Mouse (Mus musculus) forebrain, embryonic 11.5 days (tissue): ENCODE data around the gene Nav2. TPM values are rescaled to one million over a fixed set of nuclear protein-coding genes. Genes with fewer than 3 reads are reported as not detected.
A peak's percentile ranks its signal among the peaks of the same experiment; 100 is the strongest.

Experiments
- ATAC-seq: fragments of 200-750 bp; cut with Nextera tagmentation; replicated peaks from 2 replicates; pipeline ENCODE4 v1.8.0; 2017; ENCODE audit warnings: moderate TSS enrichment; ENCODE audit not compliant: low FRiP score
- DNase-seq: peaks from one replicate; pipeline ENCODE4 v3.0.0-alpha.2; 2017; ENCODE audit warnings: low spot score
- H3K27ac ChIP-seq: fragments of 300-500 bp; sonication (generic); 2 replicates; pipeline ENCODE4 v1.5.1; 2014; ENCODE audit warnings: low read depth, low read length
- H3K27me3 ChIP-seq: fragments of 300-500 bp; sonication (generic); 2 replicates; pipeline ENCODE4 v1.6.1; 2014; ENCODE audit warnings: mild to moderate bottlenecking, low read length, mixed read lengths; ENCODE audit not compliant: control insufficient read depth, insufficient read depth
- H3K36me3 ChIP-seq: fragments of 300-500 bp; sonication (generic); 2 replicates; pipeline ENCODE4 v1.6.1; 2014; ENCODE audit warnings: mild to moderate bottlenecking, low read length, moderate library complexity, mixed read lengths; ENCODE audit not compliant: control insufficient read depth, insufficient read depth
- H3K4me1 ChIP-seq: fragments of 300-500 bp; sonication (generic); replicated peaks from 2 replicates; pipeline ENCODE4 v1.6.1; 2014; ENCODE audit warnings: low read length, mixed read lengths; ENCODE audit not compliant: control insufficient read depth, insufficient read depth
- H3K4me2 ChIP-seq: fragments of 300-500 bp; sonication (generic); 2 replicates; pipeline ENCODE4 v1.6.1; 2014; ENCODE audit warnings: low read depth, mild to moderate bottlenecking, low read length, moderate library complexity, mixed read lengths; ENCODE audit not compliant: severe bottlenecking
- H3K4me3 ChIP-seq: fragments of 300-500 bp; sonication (generic); 2 replicates; pipeline ENCODE4 v1.5.1; 2014; ENCODE audit warnings: low read depth, low read length
- H3K9ac ChIP-seq: fragments of 300-500 bp; sonication (generic); 2 replicates; pipeline ENCODE4 v1.6.1; 2014; ENCODE audit warnings: low read length
- H3K9me3 ChIP-seq: fragments of 300-500 bp; sonication (generic); 2 replicates; pipeline ENCODE4 v1.6.1; 2016; ENCODE audit warnings: low read length, mixed read lengths; ENCODE audit not compliant: control insufficient read depth
- WGBS: fragments of 180-500 bp; shearing (Covaris S2); extraction: QIAGEN DNeasy Blood & Tissue Kit; methylation state at CpG from one replicate; pipeline ENCODE4 v1.1.7; 2014; 5-methylcytosine and 5-hydroxymethylcytosine counted together
- polyA plus RNA-seq: library from polyadenylated mRNA; unstranded; fragments of >200 nt; fragmentation: Nextera tagmentation; extraction: Ambion mirVana; gene quantifications from 2 replicates; pipeline ENCODE4 v1.2.1, GENCODE M21; 2014

Nav2 gene
- polyA plus RNA-seq, 1 experiment from 2014 or later: 7.2 TPM

GRCm38 (mm10) chr7:49246584-49247481, 338.3 kb downstream of the Nav2 start:
- DNase-seq: peak; percentile 58
- Histone ChIP-seq H3K36me3 (no peaks in the 10 kb centered on the region), H3K9me3 (no peaks in the 10 kb centered on the region), H3K9ac (peak overlapping the region; percentile 41), H3K27me3 (peaks cover 32% of the 10 kb centered on the region), H3K4me1 (peaks cover 8% of the 10 kb centered on the region; the same call in 1 of the 2 replicates), H3K4me2 (peak overlapping the region; percentile 99), H3K4me3 (peak overlapping the region; percentile 46), H3K27ac (no peak overlapping the region)
- 2% methylated on average over 50 of the region's 50 CpGs for WGBS
- ATAC-seq: no peak

GRCm38 (mm10) chr7:49247744-49248331, 339.3 kb downstream of the Nav2 start:
- ATAC-seq (no peak), DNase-seq (no peak)
- 37% methylated on average over 8 of the region's 8 CpGs for WGBS
- Histone ChIP-seq H3K4me3 (no peak overlapping the region), H3K27me3 (peaks cover 32% of the 10 kb centered on the region), H3K9ac (no peak overlapping the region), H3K4me2 (no peak overlapping the region), H3K9me3 (no peaks in the 10 kb centered on the region), H3K27ac (no peak overlapping the region), H3K4me1 (peaks cover 8% of the 10 kb centered on the region; the same call in 1 of the 2 replicates), H3K36me3 (no peaks in the 10 kb centered on the region)

- peaks cover 8% of the 10 kb centered on the region; the same call in 1 of the 2 replicates for H3K4me1 ChIP-seq
- no peak for DNase-seq
- no peak overlapping the region for H3K4me3 ChIP-seq
- no peaks in the 10 kb centered on the region for H3K9me3 ChIP-seq
- no peaks in the 10 kb centered on the region for H3K36me3 ChIP-seq
- H3K27ac ChIP-seq: no peak overlapping the region
- H3K9ac ChIP-seq: no peak overlapping the region
- whole genome bisulfite sequencing: 67% methylated on average over 14 of the region's 14 CpGs
- no peak overlapping the region for H3K4me2 ChIP-seq
- peaks cover 32% of the 10 kb centered on the region for H3K27me3 ChIP-seq
- no peak for ATAC-seq
These were observed 340.0 kb downstream of the Nav2 start for GRCm38 (mm10) chr7:49248333-49249086.

GRCm38 (mm10) chr7:49249462-49249861, 340.9 kb downstream of the Nav2 start:
- no peak overlapping the region for H3K4me2 ChIP-seq
- H3K36me3 ChIP-seq: no peaks in the 10 kb centered on the region
- no peak overlapping the region for H3K4me3 ChIP-seq
- DNase-seq: no peak
- no peak overlapping the region for H3K27ac ChIP-seq
- no peak for ATAC-seq
- H3K9ac ChIP-seq: no peak overlapping the region
- 88% methylated on average over 2 of the region's 2 CpGs for WGBS
- peaks cover 8% of the 10 kb centered on the region; the same call in 1 of the 2 replicates for H3K4me1 ChIP-seq
- H3K27me3 ChIP-seq: peaks cover 32% of the 10 kb centered on the region
- no peaks in the 10 kb centered on the region for H3K9me3 ChIP-seq

- 12% methylated on average over 9 of the region's 9 CpGs for WGBS
- Histone ChIP-seq H3K27ac (no peak overlapping the region), H3K9me3 (no peaks in the 10 kb centered on the region), H3K36me3 (no peaks in the 10 kb centered on the region), H3K4me1 (peaks cover 8% of the 10 kb centered on the region; the same call in 1 of the 2 replicates), H3K9ac (no peak overlapping the region), H3K27me3 (peaks cover 32% of the 10 kb centered on the region), H3K4me2 (no peak overlapping the region), H3K4me3 (no peak overlapping the region)
- peak; percentile 8; the same call in 1 of the 2 replicates for ATAC-seq
- DNase-seq: peak; percentile 90
These were observed 341.5 kb downstream of the Nav2 start for GRCm38 (mm10) chr7:49249996-49250395.

GRCm38 (mm10) chr7:49250581-49251307, 342.2 kb downstream of the Nav2 start:
- DNase-seq (no peak), ATAC-seq (no peak)
- Histone ChIP-seq H3K27ac (no peak overlapping the region), H3K4me1 (peaks cover 8% of the 10 kb centered on the region; the same call in 1 of the 2 replicates), H3K4me2 (no peak overlapping the region), H3K4me3 (no peak overlapping the region), H3K36me3 (no peaks in the 10 kb centered on the region), H3K9me3 (no peaks in the 10 kb centered on the region), H3K27me3 (peaks cover 32% of the 10 kb centered on the region), H3K9ac (no peak overlapping the region)
- 90% methylated on average over 13 of the region's 13 CpGs for WGBS

GRCm38 (mm10) chr7:49251308-49251638, 342.8 kb downstream of the Nav2 start:
- Histone ChIP-seq H3K4me2 (no peak overlapping the region), H3K9ac (no peak overlapping the region), H3K27ac (no peak overlapping the region), H3K9me3 (no peaks in the 10 kb centered on the region), H3K27me3 (peaks cover 32% of the 10 kb centered on the region), H3K4me3 (no peak overlapping the region), H3K4me1 (peaks cover 7% of the 10 kb centered on the region; the same call in 1 of the 2 replicates), H3K36me3 (no peaks in the 10 kb centered on the region)
- 86% methylated on average over 10 of the region's 10 CpGs for WGBS
- no peak for ATAC-seq
- no peak for DNase-seq

- Histone ChIP-seq H3K4me1 (no peaks in the 10 kb centered on the region), H3K9me3 (no peaks in the 10 kb centered on the region), H3K9ac (no peak overlapping the region), H3K4me3 (no peak overlapping the region), H3K27me3 (peaks cover 22% of the 10 kb centered on the region), H3K36me3 (no peaks in the 10 kb centered on the region), H3K4me2 (no peak overlapping the region), H3K27ac (no peak overlapping the region)
- no peak for DNase-seq
- ATAC-seq: no peak
- 95% methylated on average over 7 of the region's 7 CpGs for WGBS
These were observed 343.9 kb downstream of the Nav2 start for GRCm38 (mm10) chr7:49252444-49252843.
